Mouse (Mus musculus) right cerebral cortex, postnatal 25 days (tissue): ENCODE measurements around the gene Lrrc36.

ENCODE experiments used
- DNase-seq: peaks from one replicate; pipeline ENCODE4 v3.0.0; 2022

Gene Lrrc36

DNA sequence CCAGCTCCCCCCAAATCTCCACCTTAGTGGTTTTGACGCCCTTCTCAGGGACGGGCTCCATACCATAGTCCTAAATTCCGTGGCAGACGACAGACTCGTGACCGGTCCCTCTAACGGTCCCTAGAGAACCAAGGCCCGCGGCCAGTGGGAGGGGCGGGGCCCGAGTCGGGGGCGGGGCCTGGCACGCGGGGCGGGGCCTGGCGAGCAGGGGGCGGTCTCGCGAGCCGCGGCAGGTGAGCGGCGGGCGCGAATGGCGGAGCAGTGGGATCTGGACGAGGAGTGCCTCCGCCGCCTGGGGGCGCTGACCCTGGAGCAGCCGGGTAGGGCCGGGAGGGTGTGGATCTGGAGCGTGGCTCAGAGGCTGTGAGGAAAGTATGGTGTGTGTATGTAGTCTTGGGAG is at the start of gene Lrrc36, which contains the start of gene Kctd19:
Gene Lrrc36 (plus strand): TSS at position 181 of the 400 bp plus-strand sequence.
Gene Kctd19 (minus strand): TSS at position 112 of the 400 bp plus-strand sequence.
- no peak for DNase-seq

DNA sequence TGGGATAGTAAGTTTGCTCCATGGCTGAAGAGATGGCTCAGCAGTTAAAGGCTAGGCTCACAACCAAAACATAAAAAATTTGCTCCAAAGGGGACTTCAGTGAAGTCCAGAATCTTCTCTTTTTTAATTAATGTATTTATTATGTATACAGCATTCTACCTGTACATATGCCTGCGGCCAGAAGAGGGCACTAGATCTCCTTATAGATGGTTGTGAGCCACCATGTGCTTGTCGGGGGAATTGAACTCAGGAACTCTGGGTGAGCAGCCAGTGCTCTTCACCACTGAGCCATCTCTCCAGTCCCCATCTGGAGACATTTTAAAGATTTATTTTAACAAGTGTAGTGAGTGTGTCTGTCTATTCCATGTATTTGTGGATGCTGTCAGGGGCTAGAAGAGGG is 46.3 kb upstream of the Lrrc36 start:
- DNase-seq: no peak

- no peak for DNase-seq
Measured at GRCm38 (mm10) chr8:105372473-105372872, 40.9 kb upstream of the Lrrc36 start.

DNA sequence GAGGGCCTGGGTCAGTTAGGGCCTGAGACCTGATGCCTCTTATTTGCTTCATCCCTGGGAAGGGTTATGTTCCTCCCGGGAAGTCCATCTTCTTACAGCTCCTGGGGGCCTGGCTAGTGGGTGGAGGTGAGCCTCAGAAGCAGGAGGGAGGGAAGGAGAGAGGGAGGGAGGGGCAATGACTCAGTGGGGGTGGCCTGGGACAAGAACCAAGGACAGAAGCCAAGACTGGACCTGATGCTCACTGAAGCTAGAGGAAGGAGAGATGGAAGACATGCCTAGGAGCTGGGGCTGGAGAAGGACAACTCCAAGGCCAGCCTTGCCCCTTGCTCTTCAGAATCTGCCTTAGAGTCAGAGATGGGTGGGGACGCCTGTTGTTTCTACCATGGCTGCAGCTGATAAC is 40.3 kb upstream of the Lrrc36 start, which contains the start of gene Plekhg4:
Gene Plekhg4 (plus strand): TSS at position 243 of the 400 bp plus-strand sequence.
- no peak for DNase-seq

DNA sequence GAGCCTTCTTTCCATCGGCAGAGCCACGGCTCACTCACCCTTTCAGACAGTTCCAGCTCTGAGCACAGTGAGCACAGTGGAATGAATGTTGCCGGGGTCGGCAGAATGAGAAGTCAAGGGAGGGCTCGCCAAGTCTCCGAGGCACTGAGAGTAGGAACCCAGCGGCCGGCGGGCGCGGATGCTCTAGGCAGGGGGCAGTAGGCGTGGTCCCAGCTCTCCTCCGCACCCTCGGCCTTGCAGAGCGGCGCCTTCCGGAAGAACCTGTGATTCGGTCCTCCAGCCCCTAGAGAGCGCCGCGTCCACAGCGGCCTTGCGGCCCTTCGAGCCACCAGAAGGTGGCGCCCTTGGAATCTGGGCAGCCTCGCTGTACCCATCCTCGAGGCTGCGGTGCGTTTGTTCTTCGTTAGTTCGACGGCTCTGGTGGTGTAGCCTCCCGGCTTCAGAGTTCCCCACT is 38.8 kb upstream of the Lrrc36 start:
- DNase-seq: no peak

GRCm38 (mm10) chr8:105378673-105379072 is 34.7 kb upstream of the Lrrc36 start:
- DNase-seq: no peak

GRCm38 (mm10) chr8:105380308-105380707 is 33.1 kb upstream of the Lrrc36 start:
- no peak for DNase-seq

- DNase-seq: no peak
Measured at GRCm38 (mm10) chr8:105384070-105384469, 29.3 kb upstream of the Lrrc36 start.

DNA sequence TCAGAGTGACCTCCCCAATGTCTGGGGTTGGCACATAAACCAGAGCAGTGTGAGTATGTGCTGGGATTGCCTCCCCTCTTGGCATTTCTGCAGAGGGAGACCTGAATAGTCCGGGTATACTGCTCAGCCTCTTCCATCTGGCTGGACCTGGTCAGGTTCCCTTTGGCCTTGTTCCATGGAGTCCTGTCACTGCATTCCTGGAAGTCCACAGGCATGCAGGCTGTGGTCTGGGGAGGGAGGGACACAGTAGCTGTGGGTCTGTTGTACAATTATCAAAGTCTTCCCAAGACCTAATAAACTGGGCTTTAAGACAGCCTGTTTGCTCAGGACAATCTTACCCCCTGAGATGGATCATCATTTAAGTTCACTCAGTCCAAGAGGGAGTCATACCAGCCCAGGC is 26.2 kb upstream of the Lrrc36 start:
- DNase-seq: no peak

DNA sequence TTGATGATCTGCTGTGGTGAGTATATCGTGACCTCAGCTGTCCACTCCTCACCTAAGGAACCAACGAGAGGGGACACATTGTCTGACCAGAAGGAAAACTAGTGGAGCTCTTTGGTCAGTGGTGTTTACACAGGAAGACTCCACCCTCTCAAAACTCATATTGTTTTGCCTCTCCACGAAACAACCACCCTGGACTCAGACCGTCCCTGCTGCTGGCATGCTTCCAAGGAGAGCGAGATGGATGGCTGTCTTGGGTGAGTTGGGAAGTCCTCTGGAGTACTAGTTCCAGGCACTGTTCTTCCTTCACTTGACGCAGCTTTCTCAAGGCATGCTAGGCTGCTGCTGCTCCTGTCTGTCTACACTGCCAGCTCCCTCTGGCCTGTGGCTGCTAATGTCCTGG is 24.3 kb upstream of the Lrrc36 start:
- no peak for DNase-seq

- DNase-seq: no peak
Measured at GRCm38 (mm10) chr8:105393089-105393787, 20.1 kb upstream of the Lrrc36 start.

GRCm38 (mm10) chr8:105393915-105394314 is 19.5 kb upstream of the Lrrc36 start:
- DNase-seq: no peak

DNA sequence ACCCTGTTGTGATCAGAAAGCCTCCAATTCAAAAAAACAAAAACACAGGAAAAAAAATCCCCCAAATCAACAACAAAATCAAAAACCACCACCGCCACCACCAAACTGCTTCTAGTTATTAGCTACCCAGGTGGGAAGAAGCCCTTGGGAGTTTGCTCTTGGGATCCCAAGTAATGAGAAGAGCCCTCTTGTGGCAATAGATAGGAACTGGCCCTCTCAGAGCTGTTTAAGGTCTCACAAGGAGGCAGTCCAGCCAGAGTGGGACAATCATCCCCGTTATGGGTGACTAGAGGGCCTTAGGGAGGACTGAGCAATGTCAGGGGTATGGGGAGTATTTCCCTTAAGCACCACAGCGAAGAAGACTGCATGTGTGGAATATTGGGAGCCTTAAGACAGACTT is 15.6 kb upstream of the Lrrc36 start:
- DNase-seq: no peak

GRCm38 (mm10) chr8:105400016-105400415 is 13.4 kb upstream of the Lrrc36 start:
- no peak for DNase-seq

DNA sequence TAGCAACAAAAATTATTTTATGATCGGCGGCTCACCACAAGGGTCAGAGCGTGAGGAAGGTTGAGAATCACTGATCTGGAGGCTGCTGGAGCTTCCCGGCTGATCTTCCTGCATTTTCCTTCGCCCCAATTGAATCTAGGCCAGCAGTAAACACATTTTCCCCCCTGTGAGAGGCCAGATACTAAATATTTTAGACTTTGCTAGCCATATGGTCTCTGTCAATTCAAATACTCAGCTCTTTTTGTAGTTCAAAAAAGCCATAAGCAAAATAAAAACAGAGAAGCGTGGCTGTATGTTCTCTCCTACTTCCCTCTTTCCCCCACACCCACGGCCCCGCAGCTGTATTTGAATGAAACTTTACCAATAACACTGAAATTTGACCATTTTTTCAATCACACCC is 9.9 kb upstream of the Lrrc36 start:
- no peak for DNase-seq

- no peak for DNase-seq
Measured at GRCm38 (mm10) chr8:105404496-105404895, 8.9 kb upstream of the Lrrc36 start.

DNA sequence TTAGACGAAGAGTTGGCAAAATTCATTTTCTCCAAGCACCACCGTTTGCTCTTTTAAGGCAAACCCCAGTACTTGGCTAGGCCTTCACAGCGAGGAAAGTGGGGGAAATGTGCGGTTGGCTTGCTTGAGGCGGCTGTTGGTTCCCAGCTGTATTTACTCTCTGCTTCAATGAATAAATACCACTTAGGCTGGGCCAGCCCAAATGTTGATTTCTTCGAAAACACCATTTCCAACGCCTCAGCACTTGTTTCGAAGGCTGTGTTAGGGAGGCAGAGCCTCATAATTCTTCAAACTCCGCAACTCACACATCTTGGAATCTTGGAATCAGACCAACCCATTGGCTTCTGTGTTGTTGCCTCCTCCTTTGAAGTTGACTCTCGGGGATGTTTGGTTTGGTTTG is 7.0 kb upstream of the Lrrc36 start:
- DNase-seq: peak; percentile 20

DNA sequence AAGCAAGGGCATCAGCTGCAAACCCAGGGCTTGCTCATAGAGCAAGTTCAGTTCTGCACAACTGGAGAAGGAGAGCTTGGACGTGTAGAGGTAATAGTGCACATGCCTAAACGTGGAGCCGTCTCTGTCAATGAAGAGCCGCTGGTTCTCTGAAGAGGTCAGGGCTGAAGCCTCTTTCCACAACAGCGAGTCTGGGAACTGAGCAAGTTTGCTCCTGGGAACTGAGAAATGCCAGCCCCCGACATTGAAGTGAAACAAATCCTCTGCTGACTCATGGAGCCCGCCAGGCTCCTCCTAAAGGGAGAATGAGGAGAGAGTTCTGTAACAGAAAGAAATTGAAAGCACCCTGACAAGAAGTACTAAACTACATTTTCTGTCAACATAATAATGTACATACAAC is 5.0 kb upstream of the Lrrc36 start:
- no peak for DNase-seq

GRCm38 (mm10) chr8:105409947-105410346 is 3.4 kb upstream of the Lrrc36 start:
- DNase-seq: no peak

- no peak for DNase-seq
Measured at GRCm38 (mm10) chr8:105418992-105419391, 5.6 kb downstream of the Lrrc36 start.

DNA sequence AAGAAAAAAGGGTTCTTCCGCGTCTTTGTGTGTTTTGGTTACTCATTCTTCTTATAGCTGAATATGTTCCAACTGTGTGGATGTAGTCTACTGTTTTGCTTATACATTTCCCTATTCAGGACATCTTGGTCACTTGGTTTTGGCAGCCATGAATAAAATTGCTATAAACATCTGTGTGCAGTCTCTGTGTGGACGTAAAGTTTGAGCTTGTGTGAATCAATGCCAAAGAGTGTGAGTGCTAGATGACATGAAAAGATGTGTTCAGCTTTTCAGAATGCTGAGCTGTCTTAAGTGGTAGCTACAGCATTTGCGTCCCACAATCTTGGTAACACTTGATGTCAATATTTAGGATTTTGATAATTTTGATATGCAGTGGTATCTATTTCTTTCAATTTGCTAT is 6.4 kb downstream of the Lrrc36 start:
- DNase-seq: no peak

- no peak for DNase-seq
Measured at GRCm38 (mm10) chr8:105422006-105422405, 8.6 kb downstream of the Lrrc36 start.

GRCm38 (mm10) chr8:105426878-105427277 is 13.5 kb downstream of the Lrrc36 start:
- DNase-seq: no peak

- DNase-seq: no peak
Measured at GRCm38 (mm10) chr8:105431743-105432515, 18.6 kb downstream of the Lrrc36 start.
